Mouse (Mus musculus) brown adipose tissue, adult 24 weeks (tissue): Measurements from ENCODE around the gene Piezo1. TPM values are rescaled to one million over a fixed set of nuclear protein-coding genes. Genes with fewer than 3 reads are reported as not detected.

Experiments
- H3K27ac ChIP-seq: fragments of 200-500 bp; replicated peaks from 2 replicates; pipeline ENCODE4 v1.5.1; 2012; ENCODE audit warnings: low read depth, mild to moderate bottlenecking, low read length
- H3K4me1 ChIP-seq: fragments of 200-500 bp; 2 replicates; pipeline ENCODE4 v1.6.1; 2012; ENCODE audit warnings: low read length, mixed read lengths; ENCODE audit not compliant: control insufficient read depth, insufficient read depth, insufficient read length
- H3K4me3 ChIP-seq: fragments of 200-500 bp; 2 replicates; pipeline ENCODE4 v1.5.1; 2012; ENCODE audit warnings: low read depth, mild to moderate bottlenecking, low read length, moderate library complexity; ENCODE audit not compliant: insufficient read depth
- polyA plus RNA-seq: library from polyadenylated mRNA; stranded (reverse); fragments of >200 nt; gene quantifications from 2 replicates; pipeline ENCODE4 v1.2.4, GENCODE M21; 2012; ENCODE audit not compliant: missing spikeins, insufficient read depth, insufficient read length

Gene Piezo1
- 14.7 and 20.4 TPM in 2 replicates for polyA plus RNA-seq

DNA sequence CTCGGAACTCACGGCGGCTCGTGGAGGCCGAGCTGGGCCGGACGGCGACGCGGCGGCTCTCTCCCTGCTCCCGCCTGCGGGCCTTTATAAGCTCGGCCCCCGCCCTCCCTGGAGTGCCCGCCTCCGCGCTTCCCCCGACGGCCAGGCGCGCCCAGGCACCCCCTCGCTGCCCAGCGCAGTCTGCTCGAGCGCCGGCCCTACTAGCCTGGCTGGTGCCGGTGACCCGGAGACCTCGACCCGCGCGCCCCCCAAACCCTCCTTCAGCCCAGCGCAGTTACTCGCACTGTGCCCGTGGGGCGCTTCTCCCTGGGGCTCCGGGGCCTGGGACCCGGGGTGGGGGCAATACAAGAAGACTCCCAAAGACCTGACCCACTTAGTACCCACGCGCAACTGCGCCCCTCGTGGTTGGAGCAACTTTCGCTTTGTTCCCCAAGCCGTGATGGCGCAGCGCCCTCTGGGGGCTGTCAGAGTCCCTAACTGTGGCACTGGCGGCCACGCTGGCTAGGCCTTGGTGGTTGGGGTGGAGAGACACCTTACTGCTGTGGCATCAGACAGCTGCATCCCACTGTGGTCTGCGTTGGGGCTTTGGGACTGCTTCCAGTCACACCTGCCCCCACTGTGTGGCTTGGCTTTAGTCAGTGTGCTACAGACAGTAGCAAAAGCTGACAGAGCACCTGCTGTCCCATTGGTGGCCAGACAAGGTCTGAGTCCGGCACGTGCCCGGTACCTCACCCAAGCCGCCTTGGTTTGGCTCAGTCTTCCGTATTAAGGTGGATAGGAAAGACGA is at the start of gene Piezo1:
Gene Piezo1, minus strand, starts transcription at position 65 of the 787 bp plus-strand sequence.
- Histone ChIP-seq H3K27ac (peak within 1 kb of the TSS; percentile 83), H3K4me3 (peak within 1 kb of the TSS; percentile 85)

GRCm38 (mm10) chr8:122600666-122601065 is 49.5 kb upstream of the Piezo1 start:
- Histone ChIP-seq H3K4me3 (no peak overlapping the region), H3K27ac (no peak overlapping the region)

More for the DNA sequence above, at the start of gene Piezo1:
- H3K4me1 ChIP-seq, result peaks cover 29% of the 10 kb centered on the region

GRCm38 (mm10) chr8:122596031-122596430 is 44.9 kb upstream of the Piezo1 start:
- Histone ChIP-seq H3K4me1 (no peaks in the 10 kb centered on the region), H3K27ac (no peak overlapping the region), H3K4me3 (no peak overlapping the region)

More at GRCm38 (mm10) chr8:122600666-122601065, 49.5 kb upstream of the Piezo1 start:
- H3K4me1 ChIP-seq, result no peaks in the 10 kb centered on the region

GRCm38 (mm10) chr8:122593783-122594507 is 42.8 kb upstream of the Piezo1 start:
- no peaks in the 10 kb centered on the region for H3K4me1 ChIP-seq
- no peak overlapping the region for H3K27ac ChIP-seq
- no peak overlapping the region for H3K4me3 ChIP-seq

DNA sequence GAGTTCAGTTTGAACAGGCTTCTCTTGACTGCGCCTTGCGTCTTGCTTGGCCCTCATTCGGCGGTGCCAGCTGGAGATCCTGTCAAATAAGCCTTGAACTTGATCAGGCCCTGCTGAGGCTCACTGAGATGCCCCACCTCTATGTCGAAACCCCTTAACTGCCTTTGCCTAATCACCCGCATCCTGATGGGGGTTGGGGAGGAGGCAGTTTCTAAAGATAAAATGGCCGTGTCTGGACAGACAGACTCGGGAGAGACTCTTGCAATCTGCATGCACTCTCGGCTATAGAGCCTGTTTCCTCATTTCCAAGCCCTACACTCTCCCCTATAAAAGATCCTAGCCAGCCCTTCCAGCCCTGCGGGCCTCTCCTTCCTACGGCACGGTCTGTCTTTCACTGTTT is 42.1 kb upstream of the Piezo1 start:
- Histone ChIP-seq H3K27ac (no peak overlapping the region), H3K4me1 (no peaks in the 10 kb centered on the region), H3K4me3 (no peak overlapping the region)

DNA sequence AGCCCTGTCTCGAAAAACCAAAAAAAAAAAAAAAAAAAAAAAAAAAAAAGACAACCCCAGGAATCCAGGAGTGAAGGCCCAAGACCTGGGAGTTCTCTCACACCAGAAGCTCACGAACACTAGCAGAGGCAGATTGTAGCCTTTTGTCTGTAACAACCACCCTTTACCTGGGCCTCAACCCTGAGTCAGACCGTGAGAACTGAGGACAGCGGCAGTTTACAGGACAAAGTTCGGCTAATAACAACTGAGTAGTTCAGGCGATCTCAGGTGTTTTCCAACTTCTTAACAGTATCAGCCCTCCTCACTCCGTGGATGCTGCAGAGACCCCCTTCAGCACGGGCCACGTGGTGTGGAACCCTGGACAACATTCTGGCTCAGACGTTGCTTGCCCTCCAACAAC is 35.6 kb upstream of the Piezo1 start:
- no peak overlapping the region for H3K4me3 ChIP-seq
- 0 out of 2 replicates have a peak, but pooled peaks cover 4% of the 10 kb centered on the region for H3K4me1 ChIP-seq
- no peak overlapping the region for H3K27ac ChIP-seq

GRCm38 (mm10) chr8:122586171-122586570 is 35.0 kb upstream of the Piezo1 start:
- 0 out of 2 replicates have a peak, but pooled peaks cover 4% of the 10 kb centered on the region for H3K4me1 ChIP-seq
- no peak overlapping the region for H3K4me3 ChIP-seq
- no peak overlapping the region for H3K27ac ChIP-seq

GRCm38 (mm10) chr8:122585411-122585891 is 34.3 kb upstream of the Piezo1 start:
- Histone ChIP-seq H3K4me1 (0 out of 2 replicates have a peak, but pooled peaks cover 4% of the 10 kb centered on the region), H3K4me3 (no peak overlapping the region), H3K27ac (no peak overlapping the region)

DNA sequence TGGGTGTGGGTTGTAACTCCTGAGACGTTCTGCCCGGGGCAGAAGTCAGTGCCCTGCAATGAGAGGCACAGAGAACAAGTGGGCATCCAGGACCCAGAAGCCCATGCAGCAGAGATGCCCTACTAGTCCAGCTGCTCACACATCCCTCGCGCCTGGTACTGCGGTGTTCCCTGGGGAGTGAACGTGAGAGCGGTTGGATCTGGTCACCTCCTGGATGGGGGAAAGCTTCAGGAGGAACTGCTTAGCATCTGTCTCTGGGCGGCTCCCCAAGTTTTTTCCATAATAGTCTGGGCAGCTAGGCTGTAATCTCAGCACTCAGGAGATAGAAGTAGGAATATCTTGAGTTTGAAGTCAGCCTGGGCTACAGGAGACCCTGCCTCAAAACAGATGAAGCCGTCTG is 33.9 kb upstream of the Piezo1 start:
- Histone ChIP-seq H3K27ac (no peak overlapping the region), H3K4me3 (no peak overlapping the region), H3K4me1 (0 out of 2 replicates have a peak, but pooled peaks cover 4% of the 10 kb centered on the region)

DNA sequence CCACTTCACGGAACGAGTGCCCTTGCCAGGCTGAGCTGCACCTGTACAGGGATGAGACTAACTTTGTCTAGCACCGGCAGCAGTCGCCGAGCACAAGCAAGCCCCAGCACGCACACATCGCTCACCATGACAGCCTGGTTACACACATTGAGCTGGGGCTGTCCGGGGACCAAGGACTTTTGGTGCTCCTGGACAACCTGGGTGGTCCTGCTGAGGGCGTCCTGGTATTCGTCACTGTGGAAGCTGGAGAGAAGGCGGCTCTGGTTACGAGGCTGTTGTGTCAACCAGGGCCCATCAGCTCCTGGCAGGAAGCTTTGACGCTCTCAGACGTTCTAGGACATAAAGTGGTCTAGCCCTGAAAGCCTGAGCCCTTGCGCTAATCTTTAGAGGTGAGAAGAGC is 29.8 kb upstream of the Piezo1 start:
- Histone ChIP-seq H3K27ac (no peak overlapping the region), H3K4me3 (no peak overlapping the region), H3K4me1 (peaks cover 5% of the 10 kb centered on the region; the same call in 1 of the 2 replicates)

DNA sequence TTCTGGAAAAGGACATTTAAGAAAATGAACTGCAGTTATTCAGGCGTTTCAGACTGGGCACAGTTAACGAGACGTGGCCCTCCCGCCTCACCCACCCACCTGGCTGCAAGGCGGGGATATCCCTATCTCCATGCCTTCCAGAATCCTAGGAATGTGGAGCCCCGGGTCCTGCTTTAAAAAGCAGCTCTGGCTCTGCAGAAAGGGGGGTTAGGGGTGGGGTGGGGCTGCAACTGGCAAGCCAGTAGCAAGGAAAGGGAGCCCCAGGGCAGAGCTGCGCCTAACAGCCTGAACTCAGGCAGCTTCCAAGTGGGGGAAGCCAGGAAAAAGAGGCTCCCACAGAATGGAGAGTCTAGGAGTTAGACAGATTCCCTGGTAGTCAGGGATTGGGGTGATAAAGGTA is 28.1 kb upstream of the Piezo1 start:
- H3K4me3 ChIP-seq, result no peak overlapping the region
- no peak overlapping the region for H3K27ac ChIP-seq

GRCm38 (mm10) chr8:122577116-122577515 is 26.0 kb upstream of the Piezo1 start:
- Histone ChIP-seq H3K27ac (no peak overlapping the region), H3K4me1 (peaks cover 7% of the 10 kb centered on the region), H3K4me3 (no peak overlapping the region)

More for the DNA sequence above, 28.1 kb upstream of the Piezo1 start:
- H3K4me1 ChIP-seq, result peaks cover 7% of the 10 kb centered on the region

DNA sequence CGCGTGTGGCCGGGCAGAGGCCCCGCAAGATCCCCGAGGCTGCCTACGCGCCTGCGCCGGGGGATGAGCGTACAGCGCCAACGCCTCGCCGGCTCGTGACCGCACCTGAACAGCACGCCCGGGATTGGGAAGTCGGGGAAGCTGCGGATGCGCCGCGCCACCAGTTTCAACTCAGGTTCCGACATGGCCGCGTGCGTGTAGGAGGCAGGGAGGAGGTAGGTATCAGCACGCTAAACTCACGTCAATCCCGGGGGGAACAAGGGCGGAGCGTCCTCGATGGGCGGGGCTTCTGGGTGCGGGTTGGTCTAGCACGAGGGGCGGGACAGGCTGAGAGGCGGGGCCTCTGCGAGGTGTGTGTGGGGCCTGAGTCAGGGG is 25.5 kb upstream of the Piezo1 start, which contains the start of gene Aprt:
Gene Aprt, minus strand, starts transcription at position 262 of the 375 bp plus-strand sequence.
- H3K4me3 ChIP-seq, result peak within 1 kb of the TSS; percentile 82
- no peak within 1 kb of the TSS for H3K27ac ChIP-seq
- peaks cover 7% of the 10 kb centered on the region for H3K4me1 ChIP-seq

- H3K4me3 ChIP-seq, result peak overlapping the region; percentile 82
- H3K4me1 ChIP-seq, result peaks cover 7% of the 10 kb centered on the region
- H3K27ac ChIP-seq, result no peak overlapping the region
Observed at GRCm38 (mm10) chr8:122575735-122576647, 24.9 kb upstream of the Piezo1 start.
